Mouse (Mus musculus) 416B (cell line): Measurements from ENCODE around the gene Pycr2.
"Not testable (repeated sequence)": the region's sequence is repeated elsewhere in the genome, so short reads cannot be mapped to it uniquely, and the experiment has no call there.

Experiments
- DNase-seq: peaks from one replicate; pipeline ENCODE4 v3.0.0; 2011; ENCODE audit warnings: low read depth

The Pycr2 gene

DNA sequence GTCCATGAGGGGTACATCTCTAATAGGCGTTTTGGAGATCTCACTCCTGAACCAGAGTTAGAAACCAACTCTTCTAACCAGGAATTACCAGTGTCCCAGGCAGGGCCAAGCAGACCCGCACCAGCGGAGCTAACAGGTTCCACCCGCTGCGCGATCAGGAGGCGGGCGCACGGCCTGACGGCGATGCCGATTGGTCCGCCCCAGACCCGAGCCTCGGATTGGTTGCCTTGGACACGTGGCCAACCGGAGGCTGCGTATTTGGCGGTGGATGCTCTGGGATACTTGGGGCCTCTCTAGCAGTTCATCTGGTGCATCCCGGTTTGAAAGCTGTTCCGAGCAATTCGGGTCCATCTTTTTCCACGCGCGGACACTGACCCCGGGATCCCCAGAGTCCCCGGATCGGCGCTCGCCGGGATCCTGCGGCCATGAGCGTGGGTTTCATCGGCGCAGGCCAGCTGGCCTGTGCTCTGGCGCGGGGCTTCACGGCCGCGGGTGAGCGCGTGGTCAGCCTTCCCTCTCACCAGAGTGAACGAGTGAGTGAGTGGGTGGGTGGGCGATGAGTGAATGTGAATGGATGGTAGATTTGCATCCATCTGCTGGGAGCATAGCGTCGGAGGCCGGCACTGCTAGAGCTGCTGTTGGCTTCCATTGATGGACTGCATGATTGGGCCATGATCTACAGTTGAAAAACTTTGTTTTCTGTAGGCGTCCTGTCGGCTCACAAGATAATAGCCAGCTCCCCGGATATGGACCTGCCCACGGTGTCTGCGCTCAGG is at the start of gene Pycr2:
Gene Pycr2, plus strand, starts transcription at position 255 of the 776 bp plus-strand sequence.
- peak; percentile 94 for DNase-seq

GRCm38 (mm10) chr1:180858763-180859162 is 45.3 kb upstream of the Pycr2 start:
- peak; percentile 79 for DNase-seq

- DNase-seq, result no peak
Measured at GRCm38 (mm10) chr1:180860030-180860429, 44.1 kb upstream of the Pycr2 start.

DNA sequence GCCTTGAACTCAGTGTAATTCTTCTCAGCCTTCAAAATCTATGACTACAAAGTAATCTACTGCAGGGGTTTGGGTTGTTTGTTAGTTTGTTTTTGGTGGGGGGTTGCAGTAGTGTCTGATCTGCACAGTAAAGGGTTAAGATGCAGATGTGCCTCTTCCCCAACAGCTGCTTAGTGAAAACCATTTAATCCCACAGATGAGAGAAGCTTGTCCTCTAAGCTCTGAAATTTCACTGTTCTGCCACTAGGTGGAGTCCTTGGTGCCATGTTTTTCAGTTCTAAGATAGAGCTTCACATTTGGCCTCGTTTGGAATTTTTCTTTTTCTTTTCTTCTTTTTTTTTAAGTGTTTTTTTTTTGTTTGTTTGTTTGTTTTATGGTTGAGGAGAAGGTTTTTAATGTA is 40.5 kb upstream of the Pycr2 start:
- peak; percentile 75 for DNase-seq

GRCm38 (mm10) chr1:180866001-180866400 is 38.1 kb upstream of the Pycr2 start:
- no peak for DNase-seq

- DNase-seq, result no peak
Measured at GRCm38 (mm10) chr1:180870122-180870650, 33.9 kb upstream of the Pycr2 start.

- peak; percentile 92 for DNase-seq
Measured at GRCm38 (mm10) chr1:180873861-180874484, 30.1 kb upstream of the Pycr2 start.

- no peak for DNase-seq
Measured at GRCm38 (mm10) chr1:180874615-180875014, 29.5 kb upstream of the Pycr2 start.

GRCm38 (mm10) chr1:180875126-180875525 is 29.0 kb upstream of the Pycr2 start:
- no peak for DNase-seq

- no peak for DNase-seq
Measured at GRCm38 (mm10) chr1:180877466-180877865, 26.6 kb upstream of the Pycr2 start.

GRCm38 (mm10) chr1:180881768-180882167 is 22.3 kb upstream of the Pycr2 start:
- peak; percentile 85 for DNase-seq

DNA sequence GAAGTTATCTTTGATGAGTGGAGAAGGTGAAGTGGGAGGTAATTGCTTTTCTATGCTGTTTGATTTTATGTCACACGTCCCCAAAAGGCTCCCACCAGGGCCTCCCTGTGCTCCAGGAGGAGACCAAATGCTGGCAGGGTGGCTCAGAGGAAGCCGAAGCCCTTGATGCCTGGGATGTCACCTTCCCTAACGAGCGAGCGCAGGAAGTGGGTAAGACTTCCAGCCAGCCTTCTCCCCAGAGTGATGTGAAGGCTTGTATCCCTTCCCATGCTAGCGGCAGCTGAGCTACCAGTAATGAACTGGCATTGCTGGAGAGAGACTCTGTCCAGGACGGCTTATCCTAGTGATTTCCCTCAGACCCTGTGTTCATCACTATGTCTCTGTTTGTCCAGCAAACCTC is 20.4 kb upstream of the Pycr2 start:
- DNase-seq, result no peak

DNA sequence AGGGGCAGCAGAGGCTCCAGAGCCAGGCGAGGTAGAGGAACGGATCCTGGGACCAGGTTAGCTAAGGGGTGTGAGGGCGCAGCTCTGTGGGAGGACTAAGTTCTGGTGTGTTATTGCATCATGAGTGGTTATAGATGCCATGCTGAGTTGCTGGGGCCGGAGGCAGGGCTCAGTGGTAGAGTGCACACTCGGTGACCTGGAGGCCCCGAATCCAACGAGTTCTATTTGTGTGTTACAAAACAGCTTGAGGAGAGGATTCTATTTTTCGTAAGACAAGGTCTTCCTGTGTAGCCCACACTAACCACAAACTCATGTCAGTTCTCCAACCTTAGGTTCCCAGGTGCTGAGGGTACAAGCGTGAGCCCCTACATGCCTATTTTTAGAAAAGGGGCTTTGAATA is 19.6 kb upstream of the Pycr2 start:
- peak; percentile 81 for DNase-seq

DNA sequence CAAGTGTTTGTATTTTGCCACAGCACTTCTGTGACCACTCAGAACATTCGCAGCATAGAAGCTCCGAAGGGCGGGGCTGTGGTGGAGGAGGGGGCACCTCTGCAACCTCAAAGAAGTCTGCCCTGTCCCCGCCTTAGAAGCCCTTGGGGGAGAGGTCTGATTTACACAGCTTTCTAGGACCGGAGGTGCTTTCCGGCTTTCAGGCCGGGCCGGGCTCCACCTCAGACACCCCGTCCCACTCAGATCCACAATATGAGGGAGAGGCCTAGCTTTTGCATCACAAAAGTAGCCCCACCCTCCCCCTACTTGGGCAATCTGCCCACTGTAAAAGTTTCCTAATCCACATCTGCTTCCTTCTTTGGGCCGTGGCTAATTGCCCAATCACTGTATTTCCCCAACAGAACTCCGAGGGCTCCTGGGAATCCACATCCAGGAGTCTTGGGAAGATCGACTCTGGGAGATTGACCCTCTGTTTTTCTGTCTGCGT is 15.5 kb upstream of the Pycr2 start:
- peak; percentile 87 for DNase-seq

GRCm38 (mm10) chr1:180889172-180889571 is 14.9 kb upstream of the Pycr2 start:
- no peak for DNase-seq

DNA sequence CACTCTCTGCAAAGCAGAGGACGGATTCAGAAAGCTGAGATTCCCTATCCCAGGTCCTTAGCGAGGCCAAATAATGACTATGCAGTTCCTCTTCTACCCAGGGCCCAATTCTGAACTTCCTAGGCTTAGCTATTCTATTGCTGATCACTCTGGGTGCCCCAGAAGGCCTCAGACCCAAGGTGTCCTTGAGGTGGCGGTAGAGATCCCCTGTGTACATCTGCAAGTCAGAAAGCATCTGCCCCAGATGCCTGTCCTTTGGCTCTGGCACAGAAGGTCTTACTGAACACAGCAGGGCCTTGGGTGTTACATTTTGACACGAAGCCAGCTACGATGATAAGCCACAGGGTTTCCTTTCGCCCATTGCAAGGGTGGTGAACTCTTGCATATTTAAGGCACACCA is 14.3 kb upstream of the Pycr2 start:
- DNase-seq, result peak; percentile 81

DNA sequence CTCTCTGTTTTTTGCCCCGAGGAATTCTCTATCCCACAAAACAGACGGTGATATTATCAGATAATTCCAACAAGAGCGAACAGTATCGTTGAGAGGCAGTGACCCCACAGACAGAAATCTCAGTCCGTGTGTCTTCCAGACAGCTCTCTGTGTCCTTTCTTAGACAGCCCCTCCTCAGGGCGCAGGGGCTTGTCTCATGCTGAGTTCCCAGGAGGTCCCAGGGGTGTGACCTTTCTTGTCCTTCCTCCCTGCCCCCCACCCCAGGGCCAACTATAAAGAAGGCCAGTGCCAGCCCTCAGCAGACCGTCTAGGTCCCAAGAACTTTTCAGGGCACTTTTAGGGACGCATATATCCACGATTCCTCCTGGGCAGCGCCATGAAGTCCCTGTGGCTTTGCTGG is 11.3 kb upstream of the Pycr2 start, which contains the start of gene Lefty2:
Gene Lefty2, plus strand, starts transcription at position 301 of the 400 bp plus-strand sequence.
- no peak for DNase-seq

- not testable (repeated sequence) for DNase-seq
Measured at GRCm38 (mm10) chr1:180894088-180894987, 9.8 kb upstream of the Pycr2 start.

DNA sequence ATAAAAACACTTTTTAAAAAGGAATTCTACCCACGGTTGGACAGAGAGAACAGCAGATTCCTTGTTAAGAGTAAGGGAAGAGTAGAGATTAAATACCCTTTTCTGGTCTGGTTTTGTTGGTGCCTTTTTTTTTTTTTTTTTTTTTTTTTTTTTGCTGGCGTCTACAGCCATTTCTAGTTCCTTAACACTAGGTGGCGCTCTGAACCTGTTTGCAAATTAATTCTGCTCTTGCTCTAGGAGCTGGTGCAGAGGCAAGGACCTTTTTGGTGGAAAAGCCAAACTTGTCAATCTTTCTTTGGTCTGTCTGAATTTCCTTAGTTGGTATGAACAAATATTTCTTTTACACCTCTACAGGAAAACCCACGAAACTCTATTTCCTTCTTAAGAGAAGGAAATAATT is 3.0 kb upstream of the Pycr2 start:
- DNase-seq, result peak; percentile 87

GRCm38 (mm10) chr1:180902915-180903314 is 1.2 kb upstream of the Pycr2 start:
- peak; percentile 84 for DNase-seq

- no peak for DNase-seq
Measured at GRCm38 (mm10) chr1:180903666-180904038, 441 bp upstream of the Pycr2 start.

GRCm38 (mm10) chr1:180904815-180905080 is 655 bp downstream of the Pycr2 start:
- peak; percentile 36 for DNase-seq
